Mouse (Mus musculus) urinary bladder, adult 2 months (tissue): ENCODE measurements around the gene Tns4. TPM values are rescaled to one million over a fixed set of nuclear protein-coding genes. Genes with fewer than 3 reads are reported as not detected.
A peak's percentile ranks its signal among the peaks of the same experiment; 100 is the strongest.

Experiments
- DNase-seq: peaks from one replicate; pipeline ENCODE4 v3.0.0; 2022; ENCODE audit warnings: low spot score
- polyA plus RNA-seq: library from polyadenylated mRNA; depleted of rRNA; stranded (reverse); fragments of >200 nt; gene quantifications from 2 replicates; pipeline ENCODE4 v1.2.3, GENCODE M21; 2012

Gene Tns4
- polyA plus RNA-seq, 1 experiment = 26.0 TPM

DNA sequence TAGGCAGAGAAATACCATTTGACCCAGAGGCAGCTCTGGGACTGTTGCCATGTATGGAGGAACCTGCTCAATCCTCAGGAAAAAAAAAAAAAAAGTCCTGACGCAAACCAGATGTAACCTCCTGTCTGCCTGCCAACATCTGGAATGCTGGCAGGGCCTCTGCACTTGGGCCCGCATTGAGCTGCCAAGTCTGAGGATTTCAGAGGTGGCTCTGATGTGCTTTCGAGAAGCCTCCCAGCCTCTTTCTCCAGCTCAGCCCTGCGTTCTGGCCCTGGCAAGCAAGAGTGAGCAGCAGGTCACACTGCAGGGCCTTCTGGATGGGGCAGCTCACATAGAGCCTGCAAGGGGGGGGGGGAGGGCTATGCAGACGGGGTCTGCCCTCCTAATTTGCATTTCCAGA lies 42.0 kb downstream of the Tns4 start:
- no peak for DNase-seq

GRCm38 (mm10) chr11:99045159-99045889 lies 43.8 kb downstream of the Tns4 start:
- DNase-seq = no peak

DNA sequence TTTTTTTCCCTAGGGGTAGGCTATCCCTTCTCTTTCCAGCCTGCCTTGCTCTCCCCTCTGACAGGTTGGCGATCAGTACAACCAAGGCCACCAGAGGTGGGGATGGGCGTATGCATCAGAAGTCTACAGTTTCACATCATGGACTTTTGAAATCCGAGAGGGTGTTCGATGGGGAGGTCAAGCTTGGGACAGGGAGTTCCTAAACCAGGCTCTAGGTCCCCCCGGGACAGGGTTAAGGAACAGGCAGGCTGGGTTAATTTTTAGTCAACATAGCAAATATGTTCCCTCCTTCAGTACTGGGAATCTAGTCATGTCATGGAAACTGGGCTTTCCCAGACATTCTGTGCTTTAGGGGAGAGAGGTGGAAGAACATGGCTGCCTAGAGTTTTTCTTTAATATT lies 44.8 kb downstream of the Tns4 start:
- no peak for DNase-seq

- no peak for DNase-seq
Observed at GRCm38 (mm10) chr11:99043632-99044031, 45.5 kb downstream of the Tns4 start.

- no peak for DNase-seq
Observed at GRCm38 (mm10) chr11:99042834-99043431, 46.2 kb downstream of the Tns4 start.

DNA sequence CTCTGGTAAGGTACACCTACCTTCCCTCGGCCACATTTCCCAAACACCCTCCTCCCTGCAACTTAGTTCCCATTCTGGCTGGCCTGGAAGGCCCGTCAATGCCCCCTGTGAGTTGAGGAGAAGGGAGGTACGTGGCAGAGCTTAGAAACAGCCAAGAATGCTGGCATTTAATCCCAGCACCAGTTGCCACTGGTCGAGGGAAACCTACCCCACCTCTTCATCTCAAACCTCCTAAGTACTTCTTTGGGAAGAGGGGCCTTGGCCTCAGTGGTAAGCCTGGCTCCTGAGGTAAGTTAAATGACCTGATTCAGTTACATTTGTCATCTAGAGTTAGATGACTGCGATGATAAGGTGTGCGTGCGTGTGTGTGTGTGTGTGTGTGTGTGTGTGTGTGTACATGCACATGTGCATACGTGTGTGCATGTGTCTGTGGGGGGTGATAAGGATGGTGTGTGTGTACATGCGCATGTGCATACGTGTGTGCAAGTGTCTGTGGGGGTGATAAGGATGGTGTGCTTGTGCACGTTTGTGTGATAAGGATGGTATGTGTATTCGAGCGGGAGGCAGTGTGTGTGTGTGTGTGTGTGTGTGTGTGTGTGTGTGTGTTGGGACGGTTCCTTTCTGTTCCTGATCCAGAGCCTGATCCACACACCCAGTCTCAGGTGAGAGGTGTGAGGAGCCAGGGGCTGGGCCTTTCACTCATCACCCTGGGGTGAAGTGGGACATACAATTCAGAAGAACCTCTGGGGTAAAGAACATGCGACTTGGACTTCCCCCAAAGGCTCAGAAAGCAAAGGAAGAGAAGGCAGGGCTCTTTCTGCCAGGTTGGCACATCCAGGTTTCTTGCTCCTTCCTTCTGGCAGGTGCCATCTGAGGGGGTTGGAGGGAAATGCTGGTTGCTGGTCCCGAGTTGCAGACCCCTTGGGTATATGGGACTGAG lies 47.0 kb downstream of the Tns4 start:
- no peak for DNase-seq

DNA sequence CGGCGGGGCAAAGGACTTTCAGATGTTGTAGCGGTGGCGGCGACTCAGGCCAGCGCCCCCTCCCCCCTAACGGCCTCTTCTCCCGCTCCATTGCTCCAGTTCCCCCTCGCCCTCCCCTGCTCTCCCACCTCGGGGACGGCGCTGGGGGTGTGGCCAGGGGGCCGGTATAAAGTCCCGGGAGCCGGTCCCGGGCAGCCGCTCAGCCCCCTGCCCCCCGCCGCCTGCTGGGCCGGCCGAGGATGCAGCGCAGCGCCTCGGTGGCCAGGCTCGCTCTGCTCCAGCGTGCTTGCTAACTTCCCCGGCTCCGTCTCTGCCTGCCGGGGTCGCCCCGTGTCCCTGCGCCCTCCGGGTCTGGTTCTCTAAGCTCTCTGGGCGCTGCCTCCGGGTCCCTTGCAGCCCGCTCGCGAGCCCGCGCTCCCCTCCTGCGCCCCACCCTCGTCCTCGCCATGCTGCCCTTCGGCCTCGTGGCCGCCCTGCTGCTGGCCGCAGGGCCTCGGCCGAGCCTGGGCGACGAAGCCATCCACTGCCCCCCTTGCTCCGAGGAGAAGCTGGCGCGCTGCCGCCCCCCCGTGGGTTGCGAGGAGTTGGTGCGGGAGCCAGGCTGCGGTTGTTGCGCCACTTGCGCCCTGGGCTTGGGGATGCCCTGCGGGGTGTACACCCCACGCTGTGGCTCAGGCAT lies 47.9 kb downstream of the Tns4 start, which contains the start of gene Igfbp4:
Igfbp4 (plus strand) TSS at position 194 of the 679 bp plus-strand sequence.
- DNase-seq = peak; percentile 56

GRCm38 (mm10) chr11:99040346-99040974 lies 48.6 kb downstream of the Tns4 start:
- DNase-seq = no peak

GRCm38 (mm10) chr11:99039782-99040181 lies 49.3 kb downstream of the Tns4 start:
- DNase-seq = no peak

DNA sequence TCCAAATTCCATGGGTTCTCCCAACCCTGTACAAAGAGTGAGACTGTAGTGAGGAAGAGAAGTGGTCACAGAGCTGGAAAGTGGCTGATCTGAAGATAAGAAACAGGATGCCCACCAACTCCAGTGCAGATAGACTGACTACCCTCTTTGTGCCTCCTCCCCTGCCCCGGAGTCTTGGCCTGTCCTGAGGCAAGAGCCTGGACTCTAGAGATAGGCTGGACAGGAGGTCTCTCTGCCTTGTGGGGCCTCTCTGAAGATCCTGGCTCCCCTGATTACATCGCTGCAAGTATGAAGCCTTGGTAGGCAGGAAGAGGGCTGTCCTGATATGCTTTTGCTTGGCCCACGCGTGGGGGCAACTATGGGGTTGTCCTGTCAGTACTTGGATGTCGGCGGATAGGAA lies 52.9 kb downstream of the Tns4 start:
- DNase-seq = no peak

DNA sequence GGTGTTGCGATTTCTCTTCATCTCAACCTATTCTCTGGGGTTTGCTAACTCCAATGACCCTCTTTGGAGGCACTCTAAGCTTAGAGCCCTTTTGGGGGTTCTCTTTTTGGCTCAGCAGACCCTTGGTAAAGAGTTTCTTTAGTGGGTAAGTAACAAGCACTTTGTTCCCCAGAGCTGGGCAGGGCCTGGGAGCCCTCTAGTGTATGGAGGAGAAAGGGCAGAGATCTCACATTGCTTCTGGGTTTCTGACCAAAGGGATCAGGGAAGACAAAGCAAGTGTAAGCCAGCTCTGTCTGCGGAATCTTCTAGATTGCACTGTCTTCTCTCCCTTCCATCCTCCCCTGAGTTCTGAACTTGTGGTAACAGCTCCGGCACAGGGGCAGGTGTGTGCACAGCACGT lies 53.8 kb downstream of the Tns4 start:
- DNase-seq = no peak

GRCm38 (mm10) chr11:99026899-99027440 lies 62.1 kb downstream of the Tns4 start:
- no peak for DNase-seq

DNA sequence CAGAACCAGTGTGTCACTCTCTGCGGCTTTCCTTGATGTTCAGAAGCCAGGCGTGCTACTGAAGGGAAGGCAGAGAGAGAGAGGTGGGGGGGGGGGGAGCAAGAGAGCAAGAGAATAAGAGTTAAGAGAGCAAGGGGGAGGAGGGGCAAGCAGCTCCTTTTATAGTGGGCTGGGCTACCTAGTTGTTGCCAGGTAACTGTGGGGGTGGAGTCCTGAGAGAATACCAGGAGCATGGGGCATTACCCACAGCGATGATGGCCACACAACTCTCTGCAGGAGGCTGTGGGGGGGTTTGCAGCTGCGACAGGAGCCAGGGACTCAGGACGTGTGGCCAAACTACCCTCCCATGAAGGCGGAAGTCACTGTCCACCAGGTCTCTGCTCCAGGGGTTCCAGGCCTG lies 63.2 kb downstream of the Tns4 start:
- no peak for DNase-seq

DNA sequence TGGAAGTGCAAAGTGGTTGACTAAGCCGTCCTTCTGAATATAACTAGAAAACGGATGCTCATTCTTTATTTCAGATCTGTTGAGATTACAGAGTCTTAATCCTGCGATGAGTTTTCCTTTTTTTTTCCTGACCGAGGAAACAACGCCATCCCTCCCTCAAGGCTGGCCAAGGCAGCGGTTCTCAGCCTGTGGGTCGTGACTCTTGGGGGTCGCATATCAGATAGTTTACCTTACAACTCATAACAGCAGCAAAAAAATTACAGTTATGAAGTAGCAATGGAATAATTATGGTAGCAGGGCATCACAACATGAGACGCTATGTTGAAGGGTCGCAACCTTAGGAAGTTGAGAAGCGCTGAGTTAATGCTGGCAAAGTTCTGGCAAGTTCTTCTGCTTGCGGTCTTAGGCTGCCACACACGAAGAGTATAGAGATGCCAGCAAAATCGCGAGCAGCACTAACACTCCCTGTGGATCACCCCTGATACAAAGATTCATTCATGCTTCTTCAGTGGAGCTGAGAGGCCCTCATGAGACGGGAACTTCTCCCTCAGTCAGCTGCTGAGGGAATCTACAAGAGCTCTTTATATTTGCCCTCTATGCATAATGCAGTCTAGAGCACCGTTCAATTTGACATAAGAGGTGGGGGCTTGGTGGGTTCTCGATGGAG lies 64.5 kb downstream of the Tns4 start:
- no peak for DNase-seq

- DNase-seq = peak; percentile 74
Observed at GRCm38 (mm10) chr11:99023500-99024467, 65.3 kb downstream of the Tns4 start, which contains the start of gene Top2a. TSS of gene Top2a (minus strand) at chr11:99024189.

DNA sequence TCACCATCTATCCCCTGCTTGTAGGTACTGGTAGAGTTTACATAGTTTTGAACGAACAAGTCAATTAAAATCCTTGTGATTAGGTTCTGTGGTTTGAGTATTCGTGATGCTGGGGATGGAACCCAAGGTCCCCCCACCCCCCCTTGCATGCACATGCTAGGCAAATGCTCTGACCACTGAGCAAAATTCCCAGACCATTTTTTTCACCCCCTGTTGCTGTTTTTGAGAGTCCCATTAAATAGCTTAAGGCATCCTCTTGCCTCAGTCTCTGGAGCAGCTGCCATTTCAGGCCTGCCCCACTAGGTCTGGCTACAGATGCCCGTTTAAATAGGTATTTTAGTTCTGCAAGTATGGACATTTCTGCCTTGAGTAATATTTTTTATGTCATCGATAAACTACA lies 66.0 kb downstream of the Tns4 start:
- DNase-seq = no peak

DNA sequence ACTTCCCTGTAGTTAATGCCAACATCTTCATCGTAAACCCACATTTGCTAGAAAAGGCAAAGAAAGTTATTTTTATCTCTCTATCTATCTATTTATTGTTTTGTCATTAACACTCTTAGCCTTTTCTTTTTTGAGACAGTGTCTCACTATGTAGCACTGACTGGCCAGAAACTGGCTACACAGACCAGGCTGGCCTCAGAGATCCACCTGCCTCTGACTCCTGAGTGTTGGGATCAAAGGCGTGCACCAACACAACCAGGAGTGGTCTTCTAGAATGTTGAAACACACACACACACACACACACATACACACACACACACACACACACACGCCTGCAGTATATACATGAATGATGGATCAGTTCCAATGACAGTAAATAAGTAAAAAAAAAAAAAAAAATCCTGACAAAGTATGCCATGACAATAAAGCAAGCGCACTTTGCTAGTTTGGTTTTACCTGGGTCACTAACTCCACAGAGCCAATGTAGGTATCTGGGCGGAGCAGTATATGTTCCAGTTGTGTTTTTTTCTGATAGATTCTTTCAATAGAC lies 66.6 kb downstream of the Tns4 start:
- DNase-seq = no peak

DNA sequence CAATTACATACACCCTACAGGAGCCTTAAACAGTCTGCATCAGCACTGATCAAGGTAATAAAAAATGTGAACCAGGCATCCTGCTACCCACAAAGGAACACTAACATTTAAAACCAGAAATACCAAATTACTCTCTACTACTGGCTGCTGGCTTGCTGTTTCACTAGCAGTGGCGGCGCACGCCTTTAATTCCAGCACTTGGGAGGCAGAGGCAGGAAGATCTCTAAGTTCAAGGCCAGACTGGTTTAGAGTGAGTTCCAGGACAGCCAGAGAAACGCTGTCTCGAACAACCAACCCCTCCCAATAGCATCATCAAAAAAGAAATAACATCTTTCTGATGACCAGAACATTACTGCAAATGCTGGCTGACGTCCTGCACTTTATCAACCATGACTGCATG lies 69.3 kb downstream of the Tns4 start:
- DNase-seq = no peak
